Mouse (Mus musculus) spleen, postnatal 4 days (tissue): ENCODE results near the gene Rap2a.

Experiments
- DNase-seq, 2 experiments: peaks; one replicate each; pipeline ENCODE4 v3.0.0; 2022; ENCODE audit warnings: low spot score in 2 of 2

The Rap2a gene

DNA sequence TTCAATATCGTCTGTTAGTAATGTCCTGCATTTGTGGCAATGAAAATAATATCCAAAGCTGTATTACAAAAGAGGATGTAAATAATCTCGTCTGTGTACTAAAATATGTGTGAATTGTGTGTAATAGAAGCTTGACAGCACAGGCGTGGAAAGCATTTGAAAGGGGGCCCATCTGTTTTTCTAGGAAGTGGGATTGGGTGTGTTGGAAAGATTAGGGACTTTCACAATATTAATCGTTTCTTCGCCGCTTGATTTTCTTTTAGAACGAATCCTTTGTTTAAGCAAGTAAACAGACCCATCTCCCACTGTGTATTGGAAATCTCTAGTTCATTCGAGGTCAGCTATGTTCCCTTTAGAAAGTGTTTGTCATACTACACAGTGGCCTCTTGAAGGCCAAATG lies 64.2 kb downstream of the Rap2a start:
- DNase-seq, result no peak

DNA sequence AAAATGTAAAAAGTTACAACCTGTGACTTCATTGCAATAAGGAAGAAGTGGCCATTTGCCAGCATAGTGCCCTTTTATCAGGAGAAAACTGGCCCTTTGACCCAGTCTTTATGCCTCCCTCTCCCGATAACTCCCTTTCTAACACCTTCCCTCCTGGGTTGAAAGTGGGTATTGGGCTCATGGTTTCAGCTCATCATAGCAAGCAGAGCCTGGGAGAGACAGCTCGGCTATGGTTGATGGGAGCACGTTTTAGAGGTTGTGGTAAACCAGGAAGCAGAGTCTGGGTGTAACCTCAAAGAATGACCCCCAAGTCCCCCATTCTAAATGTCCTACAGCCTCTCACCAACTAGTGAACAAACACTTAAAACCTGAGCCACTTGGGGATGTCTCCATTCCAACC lies 64.7 kb downstream of the Rap2a start:
- DNase-seq, result no peak

DNA sequence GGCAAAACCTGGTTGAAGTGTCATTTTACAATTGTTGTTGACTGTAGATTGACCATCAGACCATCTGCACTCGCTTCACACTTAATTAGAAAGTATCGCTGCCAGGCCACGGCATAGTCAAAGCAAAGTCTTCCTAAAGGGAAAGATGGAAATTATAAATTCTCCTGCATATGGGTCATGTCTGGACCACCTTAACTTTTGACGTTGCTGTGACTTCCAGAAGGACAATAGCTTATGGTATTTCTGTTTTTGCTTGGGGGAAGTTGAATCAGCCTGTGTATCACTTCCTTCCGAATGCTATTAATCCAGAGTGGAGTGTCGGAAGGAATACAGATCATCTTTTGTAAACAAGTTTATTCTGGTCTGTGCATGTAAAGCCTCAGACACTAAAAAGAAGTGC lies 65.6 kb downstream of the Rap2a start:
- no peak for DNase-seq

DNA sequence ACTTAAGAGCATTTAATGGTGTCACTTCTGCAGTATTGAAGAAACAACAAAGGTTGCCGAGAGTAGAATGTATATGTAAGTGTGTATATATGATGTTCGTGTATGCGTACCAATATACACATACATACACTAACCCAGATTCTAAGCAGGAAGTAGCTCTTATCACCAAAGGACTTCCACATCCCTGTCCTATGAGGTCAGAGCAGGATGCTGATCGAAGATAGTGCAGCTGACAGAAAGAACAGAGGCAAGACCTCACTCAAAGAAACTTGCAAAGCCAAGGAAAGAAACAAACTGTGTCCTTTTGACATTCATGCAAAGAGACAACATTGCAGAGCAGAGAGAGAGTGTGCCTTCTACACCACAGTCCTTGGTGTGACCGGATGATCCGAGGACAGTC lies 66.3 kb downstream of the Rap2a start:
- DNase-seq, result no peak

DNA sequence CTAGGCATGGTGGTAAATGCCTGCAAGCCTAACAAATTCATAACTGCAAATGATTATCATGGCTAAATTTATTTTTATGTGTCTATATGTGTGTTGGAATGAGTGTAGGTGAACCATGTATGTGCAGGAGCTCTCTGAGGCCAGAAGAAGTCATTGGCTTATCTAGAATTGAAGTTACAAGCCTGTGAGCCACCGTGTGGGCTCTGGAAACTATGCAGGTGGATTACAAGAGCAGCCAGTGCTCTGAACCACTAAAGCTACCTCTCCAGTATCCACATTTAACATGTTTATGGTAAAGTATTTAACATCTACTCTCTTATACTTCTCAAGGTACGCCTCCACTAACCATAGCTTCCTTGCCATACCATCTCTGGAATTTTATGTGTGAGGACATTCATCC lies 66.7 kb downstream of the Rap2a start:
- no peak for DNase-seq
